Mouse (Mus musculus) right cerebral cortex, postnatal 4 days (tissue): ENCODE results near the gene Aqp8.

ENCODE experiments used
- DNase-seq: peaks from one replicate; pipeline ENCODE4 v3.0.0-alpha.2; 2022

Gene Aqp8

GRCm38 (mm10) chr7:123499481-123500238 is 37.6 kb downstream of the Aqp8 start:
- no peak for DNase-seq

- DNase-seq, result peak; percentile 94
Observed at GRCm38 (mm10) chr7:123500239-123501219, 38.4 kb downstream of the Aqp8 start, which contains the start of gene Zkscan2. Gene Zkscan2, minus strand, starts transcription at chr7:123500449.

GRCm38 (mm10) chr7:123503358-123503757 is 41.3 kb downstream of the Aqp8 start:
- no peak for DNase-seq

- DNase-seq, result no peak
Observed at GRCm38 (mm10) chr7:123507946-123508345, 45.9 kb downstream of the Aqp8 start.
